Mouse (Mus musculus): Measurements from ENCODE around the gene Prss28.

Gene Prss28

GRCm38 (mm10) chr17:25308346-25308745, at the start of gene Prss28:
Gene Prss28, plus strand, starts transcription at chr17:25308646.
- no peak for DNase-seq (ENCODE audit: low read depth, low spot score)

- DNase-seq (ENCODE audit: low read depth, low spot score), result no peak
Measured at GRCm38 (mm10) chr17:25264453-25264852, 44.0 kb upstream of the Prss28 start.

GRCm38 (mm10) chr17:25270795-25271335, 37.6 kb upstream of the Prss28 start:
- DNase-seq (ENCODE audit: low read depth, low spot score), result no peak

- no peak for DNase-seq (ENCODE audit: low read depth, low spot score)
Measured at GRCm38 (mm10) chr17:25272326-25272725, 36.1 kb upstream of the Prss28 start.

- no peak for DNase-seq (ENCODE audit: low read depth, low spot score)
Measured at GRCm38 (mm10) chr17:25272951-25273705, 35.3 kb upstream of the Prss28 start.

GRCm38 (mm10) chr17:25273706-25274501, 34.5 kb upstream of the Prss28 start:
- peak; percentile 94 for DNase-seq (ENCODE audit: low read depth, low spot score)

GRCm38 (mm10) chr17:25274571-25275346, 33.7 kb upstream of the Prss28 start, which contains the start of gene Ube2i:
Gene Ube2i, minus strand, starts transcription at chr17:25274622.
- no peak for DNase-seq (ENCODE audit: low read depth, low spot score)

GRCm38 (mm10) chr17:25275833-25276232, 32.6 kb upstream of the Prss28 start:
- no peak for DNase-seq (ENCODE audit: low read depth, low spot score)

GRCm38 (mm10) chr17:25282133-25282532, 26.3 kb upstream of the Prss28 start:
- peak; percentile 65 for DNase-seq (ENCODE audit: low read depth, low spot score)

- DNase-seq (ENCODE audit: low read depth, low spot score), result peak; percentile 59
Measured at GRCm38 (mm10) chr17:25285033-25285432, 23.4 kb upstream of the Prss28 start.

- DNase-seq (ENCODE audit: low read depth, low spot score), result no peak
Measured at GRCm38 (mm10) chr17:25288842-25289241, 19.6 kb upstream of the Prss28 start.

- no peak for DNase-seq (ENCODE audit: low read depth, low spot score)
Measured at GRCm38 (mm10) chr17:25290411-25290810, 18.0 kb upstream of the Prss28 start.

- no peak for DNase-seq (ENCODE audit: low read depth, low spot score)
Measured at GRCm38 (mm10) chr17:25293495-25293894, 15.0 kb upstream of the Prss28 start.

GRCm38 (mm10) chr17:25294111-25294510, 14.3 kb upstream of the Prss28 start:
- DNase-seq (ENCODE audit: low read depth, low spot score), result no peak

GRCm38 (mm10) chr17:25298094-25298493, 10.4 kb upstream of the Prss28 start, which contains the start of gene Prss34:
Gene Prss34, plus strand, starts transcription at chr17:25298394.
- DNase-seq (ENCODE audit: low read depth, low spot score), result no peak

GRCm38 (mm10) chr17:25318354-25318753, 9.9 kb downstream of the Prss28 start, which contains the start of gene Prss29:
Gene Prss29, plus strand, starts transcription at chr17:25318654.
- DNase-seq (ENCODE audit: low read depth, low spot score), result no peak

- no peak for DNase-seq (ENCODE audit: low read depth, low spot score)
Measured at GRCm38 (mm10) chr17:25320819-25321218, 12.4 kb downstream of the Prss28 start.

- no peak for DNase-seq (ENCODE audit: low read depth, low spot score)
Measured at GRCm38 (mm10) chr17:25322930-25323329, 14.5 kb downstream of the Prss28 start.

- no peak for DNase-seq (ENCODE audit: low read depth, low spot score)
Measured at GRCm38 (mm10) chr17:25332321-25332720, 23.9 kb downstream of the Prss28 start.

GRCm38 (mm10) chr17:25333943-25334342, 25.5 kb downstream of the Prss28 start:
- DNase-seq (ENCODE audit: low read depth, low spot score), result peak; percentile 45

- no peak for DNase-seq (ENCODE audit: low read depth, low spot score)
Measured at GRCm38 (mm10) chr17:25338218-25338617, 29.8 kb downstream of the Prss28 start.

Data from WW6 (cell line).